Mouse (Mus musculus): ENCODE results near the gene Ryr2. TPM values are rescaled to one million over a fixed set of nuclear protein-coding genes. Genes with fewer than 3 reads are reported as not detected.

The Ryr2 gene
- polyA plus RNA-seq, 1 experiment from 2014 or later = 8.4 TPM

DNA sequence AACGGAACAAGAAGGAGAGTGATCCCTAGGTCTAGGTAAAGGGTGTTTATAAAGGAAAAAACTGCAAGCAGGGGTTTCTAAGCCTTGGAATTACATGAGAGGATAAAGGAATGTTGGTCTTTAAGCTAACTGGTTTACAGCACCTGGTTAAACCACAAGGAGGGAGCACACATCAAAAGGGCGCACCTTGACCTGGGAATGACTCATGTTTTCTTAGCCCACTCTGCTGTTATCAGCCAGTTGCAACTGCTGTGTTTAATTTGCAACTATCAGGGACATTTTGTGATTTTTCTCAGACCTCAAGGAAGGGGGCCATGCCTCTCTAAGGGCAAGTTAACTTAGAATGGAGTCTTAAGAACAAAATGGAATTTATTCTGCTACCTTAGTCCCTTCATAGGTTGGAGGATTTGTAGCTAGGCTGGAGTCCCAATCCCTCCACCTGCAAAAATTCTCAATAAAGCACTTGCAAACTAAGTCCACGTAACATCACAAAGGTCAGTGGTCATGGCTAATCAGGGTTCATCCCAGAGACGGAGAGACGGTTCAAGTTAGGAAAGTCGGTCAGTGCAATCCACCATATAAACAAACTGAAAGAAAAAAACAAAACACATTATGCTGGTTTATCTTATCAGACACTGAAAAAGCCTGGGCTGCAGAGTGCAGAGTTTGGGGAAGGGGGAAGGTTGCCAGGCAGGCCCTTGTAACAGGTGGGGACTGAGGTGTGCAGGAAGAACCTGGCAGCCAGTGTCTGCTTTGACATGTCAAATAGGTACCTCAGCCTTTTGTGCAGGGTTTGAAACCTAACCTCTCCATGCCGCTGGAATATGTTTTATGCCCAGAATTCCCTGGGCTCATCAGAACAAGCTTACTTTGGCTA, 574.5 kb downstream of the Ryr2 start:
- H3K36me3 ChIP-seq (replicated peaks; ENCODE audit: control insufficient read depth, insufficient read depth) = no peaks in the 10 kb centered on the region
- no peak overlapping the region for H3K27ac ChIP-seq
- H3K4me3 ChIP-seq (replicated peaks; ENCODE audit: low read length) = no peak overlapping the region
- ATAC-seq (ENCODE audit: low FRiP score) = no peak
- H3K9me3 ChIP-seq (ENCODE audit: control insufficient read depth, low read length) = no peaks in the 10 kb centered on the region
- H3K4me2 ChIP-seq (replicated peaks) = no peak overlapping the region
- no peak overlapping the region for H3K9ac ChIP-seq
- H3K4me1 ChIP-seq (replicated peaks; ENCODE audit: control insufficient read depth, insufficient read depth, low read length) = no peaks in the 10 kb centered on the region
- 90% methylated on average over 7 of the region's 7 CpGs for WGBS
- H3K27me3 ChIP-seq (ENCODE audit: control insufficient read depth, insufficient read depth, low read length) = no peaks in the 10 kb centered on the region
- no peak for DNase-seq (ENCODE audit: low spot score)

DNA sequence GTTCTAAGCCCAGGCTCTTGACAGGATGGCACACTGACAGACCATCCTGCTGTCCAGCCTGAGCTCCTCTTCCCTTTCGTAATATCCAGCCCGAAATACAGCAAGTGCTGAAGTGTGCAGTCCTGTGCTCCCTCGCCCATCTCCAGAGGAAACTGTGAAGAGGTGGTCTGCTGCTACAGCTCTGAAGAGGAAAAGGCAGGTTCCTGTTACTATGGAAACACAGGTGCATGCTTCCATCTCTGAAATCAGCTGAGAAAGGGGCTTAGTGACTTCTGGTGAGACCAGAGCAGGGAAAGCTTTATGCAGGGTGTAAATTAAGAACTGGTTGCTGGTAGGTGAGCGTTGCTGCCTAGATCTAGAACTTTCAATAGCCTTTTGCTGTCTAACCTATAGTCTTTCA, 583.1 kb downstream of the Ryr2 start:
- no peaks in the 10 kb centered on the region for H3K4me1 ChIP-seq (replicated peaks; ENCODE audit: control insufficient read depth, insufficient read depth, low read length)
- H3K4me3 ChIP-seq (replicated peaks; ENCODE audit: low read length) = no peak overlapping the region
- H3K36me3 ChIP-seq (replicated peaks; ENCODE audit: control insufficient read depth, insufficient read depth) = no peaks in the 10 kb centered on the region
- H3K4me2 ChIP-seq (replicated peaks) = no peak overlapping the region
- no peak for ATAC-seq (ENCODE audit: low FRiP score)
- no peak for DNase-seq (ENCODE audit: low spot score)
- no peaks in the 10 kb centered on the region for H3K27me3 ChIP-seq (ENCODE audit: control insufficient read depth, insufficient read depth, low read length)
- 84% methylated on average over 4 of the region's 4 CpGs for WGBS
- no peak overlapping the region for H3K9ac ChIP-seq
- no peak overlapping the region for H3K27ac ChIP-seq
- no peaks in the 10 kb centered on the region for H3K9me3 ChIP-seq (ENCODE audit: control insufficient read depth, low read length)

DNA sequence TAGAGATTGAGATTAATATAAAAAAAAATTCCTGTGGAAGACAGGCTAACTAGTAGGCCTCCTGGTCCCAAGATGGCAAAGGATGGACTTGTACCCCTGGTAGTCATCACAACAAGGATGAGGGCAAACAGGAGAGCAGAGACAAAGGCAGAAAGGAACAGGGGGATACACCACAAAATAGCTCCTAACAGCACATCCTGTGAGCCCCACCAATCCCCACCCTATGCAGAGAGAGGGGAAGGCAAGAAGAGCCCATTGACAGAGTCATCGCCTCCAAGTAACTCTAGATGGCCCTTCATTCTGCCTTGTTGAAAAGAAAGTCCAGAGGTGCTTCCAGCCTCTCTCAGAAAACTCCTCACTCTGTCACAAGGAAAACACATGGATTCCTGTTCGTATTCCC, 586.0 kb downstream of the Ryr2 start:
- no peak for ATAC-seq (ENCODE audit: low FRiP score)

DNA sequence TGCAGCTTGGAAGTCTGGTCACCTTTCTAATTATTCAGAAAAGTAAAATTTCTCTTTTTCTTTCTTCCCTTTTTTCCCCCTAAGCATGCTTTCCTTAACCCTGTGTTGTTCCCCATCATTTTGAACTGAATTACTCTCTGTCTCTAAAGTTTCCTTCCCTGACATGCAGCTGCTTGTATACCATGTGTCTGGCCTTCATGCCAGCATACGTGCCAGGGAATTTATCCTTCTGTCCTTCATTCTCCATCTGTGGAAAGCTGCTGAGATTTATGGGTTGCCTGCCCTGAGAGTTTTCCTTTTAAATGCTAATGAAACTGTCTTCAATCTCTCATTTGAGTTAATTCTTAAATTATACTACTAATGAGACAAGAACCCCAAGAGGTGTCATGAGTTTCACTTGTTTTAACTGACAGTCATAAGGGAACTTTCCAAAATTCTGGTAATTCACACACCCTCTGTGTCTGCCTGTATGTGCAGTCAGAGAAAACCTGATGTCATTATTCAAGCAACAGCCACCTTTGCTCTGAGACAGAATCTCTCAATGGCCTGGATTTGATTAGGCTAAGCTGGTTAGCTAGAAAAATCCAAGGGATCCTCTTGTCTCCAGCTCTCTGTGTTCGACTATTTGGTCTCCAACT, 595.1 kb downstream of the Ryr2 start:
- no peak for ATAC-seq (ENCODE audit: low FRiP score)
- no peaks in the 10 kb centered on the region for H3K27me3 ChIP-seq (ENCODE audit: control insufficient read depth, insufficient read depth, low read length)
- no peak overlapping the region for H3K4me2 ChIP-seq (replicated peaks)
- DNase-seq (ENCODE audit: low spot score) = no peak
- no peaks in the 10 kb centered on the region for H3K36me3 ChIP-seq (replicated peaks; ENCODE audit: control insufficient read depth, insufficient read depth)
- no peak overlapping the region for H3K27ac ChIP-seq
- H3K9me3 ChIP-seq (ENCODE audit: control insufficient read depth, low read length) = no peaks in the 10 kb centered on the region
- whole genome bisulfite sequencing = 51% methylated on average over 2 of the region's 2 CpGs
- no peaks in the 10 kb centered on the region for H3K4me1 ChIP-seq (replicated peaks; ENCODE audit: control insufficient read depth, insufficient read depth, low read length)
- no peak overlapping the region for H3K9ac ChIP-seq
- no peak overlapping the region for H3K4me3 ChIP-seq (replicated peaks; ENCODE audit: low read length)

More for the DNA sequence above, 586.0 kb downstream of the Ryr2 start:
- Histone ChIP-seq H3K9me3 (ENCODE audit: control insufficient read depth, low read length) (no peaks in the 10 kb centered on the region), H3K4me2 (replicated peaks) (no peak overlapping the region), H3K9ac (no peak overlapping the region), H3K4me3 (replicated peaks; ENCODE audit: low read length) (no peak overlapping the region), H3K27me3 (ENCODE audit: control insufficient read depth, insufficient read depth, low read length) (no peaks in the 10 kb centered on the region), H3K36me3 (replicated peaks; ENCODE audit: control insufficient read depth, insufficient read depth) (no peaks in the 10 kb centered on the region), H3K4me1 (replicated peaks; ENCODE audit: control insufficient read depth, insufficient read depth, low read length) (no peaks in the 10 kb centered on the region), H3K27ac (no peak overlapping the region)
- DNase-seq (ENCODE audit: low spot score) = no peak
- 87% methylated on average over 2 of the region's 2 CpGs for WGBS

Other genes starting within 250 kb of the Ryr2 start
- gene Mtr, start 151.2 kb upstream of the Ryr2 start, polyA plus RNA-seq (2014; fragmentation: Nextera tagmentation; extraction: Ambion mirVana) = 5.0 and 5.6 TPM in 2 replicates
- gene Actn2, start 233.8 kb upstream of the Ryr2 start, polyA plus RNA-seq (2014; fragmentation: Nextera tagmentation; extraction: Ambion mirVana) = 2.0 and 3.2 TPM in 2 replicates

Data from hindbrain, embryonic 14.5 days (tissue).